Mouse (Mus musculus): ENCODE measurements around the gene Npcd. TPM values are rescaled to one million over a fixed set of nuclear protein-coding genes. Genes with fewer than 3 reads are reported as not detected.
A peak's percentile ranks its signal among the peaks of the same experiment; 100 is the strongest.

Gene Npcd
- polyA plus RNA-seq, 1 experiment from 2014 or later, result not detected

DNA sequence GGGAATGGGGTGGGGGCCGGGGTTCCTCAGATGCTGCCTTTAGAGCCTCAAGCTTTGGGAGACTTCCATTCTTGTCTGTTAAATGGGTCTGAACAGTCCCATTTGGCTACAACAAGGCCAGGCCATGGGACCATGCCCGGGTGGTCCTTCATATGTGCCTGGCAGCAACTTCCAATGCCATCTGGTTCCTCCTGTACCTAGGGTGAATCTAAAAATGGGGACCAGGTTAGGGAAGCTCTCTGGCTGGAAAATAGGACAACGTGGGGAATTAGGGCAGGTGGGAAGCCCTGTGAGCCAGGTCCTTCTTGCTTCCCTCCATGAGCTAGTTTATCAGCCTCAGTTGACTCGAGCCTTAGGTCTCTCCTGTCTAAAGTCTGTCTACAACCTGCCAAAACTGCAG lies 23.0 kb downstream of the Npcd start:
- Histone ChIP-seq H3K9me3 (ENCODE audit: control insufficient read depth, low read length) (no peaks in the 10 kb centered on the region), H3K4me1 (replicated peaks; ENCODE audit: control insufficient read depth, insufficient read depth) (no peaks in the 10 kb centered on the region), H3K27me3 (ENCODE audit: control insufficient read depth, insufficient read depth, low read length) (no peaks in the 10 kb centered on the region), H3K9ac (ENCODE audit: low read length) (no peak overlapping the region), H3K4me3 (ENCODE audit: low read depth, low read length) (no peak overlapping the region), H3K27ac (replicated peaks) (no peak overlapping the region), H3K4me2 (replicated peaks; ENCODE audit: low read depth) (no peak overlapping the region), H3K36me3 (ENCODE audit: control insufficient read depth, insufficient read depth, low read length) (no peaks in the 10 kb centered on the region)
- TF ChIP-seq EP300 (optimal IDR thresholded peaks at IDR 0.05), result no peak
- TF ChIP-seq CTCF (IDR thresholded peaks at IDR 0.05; ENCODE audit: low read depth), result no peak
- DNase-seq (ENCODE audit: low spot score) (no peak), ATAC-seq (ENCODE audit: low FRiP score, low TSS enrichment) (no peak)
- 60% methylated on average over 4 of the region's 4 CpGs for WGBS

DNA sequence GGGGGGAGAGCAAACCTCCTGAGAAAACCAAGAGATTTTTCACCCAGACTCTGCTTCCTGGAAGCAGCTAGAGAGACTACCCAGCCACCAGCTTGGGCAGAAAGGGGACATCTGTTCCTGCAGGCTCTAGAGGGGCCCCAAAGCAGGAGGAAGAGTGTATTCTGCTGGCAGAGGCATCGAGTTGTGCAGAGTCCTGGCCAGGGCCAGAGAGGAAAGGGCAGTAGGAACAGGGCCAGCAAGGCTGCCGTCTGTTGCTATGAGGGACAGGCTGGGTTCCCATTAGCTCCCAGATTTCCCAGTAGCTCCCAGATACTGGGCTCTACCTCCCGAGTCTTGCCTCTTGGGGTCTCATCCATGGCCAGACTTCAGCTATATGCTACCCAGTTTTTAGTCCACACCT lies 24.0 kb downstream of the Npcd start:
- H3K4me1 ChIP-seq (replicated peaks; ENCODE audit: control insufficient read depth, insufficient read depth), result no peaks in the 10 kb centered on the region
- no peak overlapping the region for H3K4me2 ChIP-seq (replicated peaks; ENCODE audit: low read depth)
- DNase-seq (ENCODE audit: low spot score) (no peak), ATAC-seq (ENCODE audit: low FRiP score, low TSS enrichment) (no peak)
- WGBS, result 43% methylated on average over 3 of the region's 3 CpGs
- no peaks in the 10 kb centered on the region for H3K36me3 ChIP-seq (ENCODE audit: control insufficient read depth, insufficient read depth, low read length)
- no peak for TF ChIP-seq CTCF (IDR thresholded peaks at IDR 0.05; ENCODE audit: low read depth)
- TF ChIP-seq EP300 (optimal IDR thresholded peaks at IDR 0.05), result no peak
- no peak overlapping the region for H3K27ac ChIP-seq (replicated peaks)
- no peaks in the 10 kb centered on the region for H3K9me3 ChIP-seq (ENCODE audit: control insufficient read depth, low read length)
- peaks cover 5% of the 10 kb centered on the region; the same call in 1 of the 2 replicates for H3K27me3 ChIP-seq (ENCODE audit: control insufficient read depth, insufficient read depth, low read length)
- H3K9ac ChIP-seq (ENCODE audit: low read length), result no peak overlapping the region
- H3K4me3 ChIP-seq (ENCODE audit: low read depth, low read length), result no peak overlapping the region

DNA sequence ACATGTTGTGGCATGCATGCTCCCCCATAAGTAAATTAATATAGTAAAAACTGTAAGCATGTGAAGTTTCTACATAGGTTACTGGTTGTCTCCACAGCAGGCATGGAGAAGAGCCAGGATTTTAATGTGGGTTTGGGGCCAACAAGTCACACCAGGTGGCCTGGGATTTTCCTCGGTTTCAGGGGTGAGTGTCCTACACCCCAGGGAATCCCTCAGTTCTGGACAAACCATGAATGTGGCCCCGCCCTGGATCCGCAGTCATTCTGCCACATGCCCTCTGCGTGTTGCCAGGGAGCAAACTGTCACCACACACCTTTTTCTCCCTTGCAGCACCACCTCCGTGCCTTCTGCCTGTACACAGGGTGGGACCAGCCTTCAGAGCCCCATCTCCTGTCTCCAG lies 25.4 kb downstream of the Npcd start:
- H3K4me2 ChIP-seq (replicated peaks; ENCODE audit: low read depth), result no peak overlapping the region
- H3K27ac ChIP-seq (replicated peaks), result no peak overlapping the region
- H3K4me3 ChIP-seq (ENCODE audit: low read depth, low read length), result no peak overlapping the region
- DNase-seq (ENCODE audit: low spot score) (no peak), ATAC-seq (ENCODE audit: low FRiP score, low TSS enrichment) (no peak)
- no peak overlapping the region for H3K9ac ChIP-seq (ENCODE audit: low read length)
- no peaks in the 10 kb centered on the region for H3K4me1 ChIP-seq (replicated peaks; ENCODE audit: control insufficient read depth, insufficient read depth)
- H3K27me3 ChIP-seq (ENCODE audit: control insufficient read depth, insufficient read depth, low read length), result peaks cover 5% of the 10 kb centered on the region; the same call in 1 of the 2 replicates
- no peaks in the 10 kb centered on the region for H3K9me3 ChIP-seq (ENCODE audit: control insufficient read depth, low read length)
- H3K36me3 ChIP-seq (ENCODE audit: control insufficient read depth, insufficient read depth, low read length), result no peaks in the 10 kb centered on the region
- TF ChIP-seq EP300 (optimal IDR thresholded peaks at IDR 0.05) (no peak), CTCF (IDR thresholded peaks at IDR 0.05; ENCODE audit: low read depth) (no peak)
- 54% methylated on average over 5 of the region's 5 CpGs for WGBS

DNA sequence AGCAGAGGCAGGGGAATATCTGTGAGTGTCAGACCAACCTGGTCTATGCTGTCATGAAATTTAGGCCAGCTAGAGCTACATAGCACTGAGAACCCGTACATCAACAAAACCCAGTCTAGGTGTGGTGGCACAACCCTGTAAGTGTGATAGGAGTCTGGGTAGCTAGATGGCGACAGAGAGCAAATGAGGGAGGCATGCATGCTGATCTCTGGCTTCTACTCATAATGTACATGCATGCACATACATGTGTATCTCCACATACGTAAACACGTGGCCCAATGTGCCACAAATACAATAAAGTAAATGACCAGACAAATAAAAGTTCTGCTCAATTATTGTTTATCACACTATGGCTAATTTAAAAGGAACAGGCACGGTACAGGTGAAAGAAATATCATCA lies 25.9 kb downstream of the Npcd start:
- Histone ChIP-seq H3K27ac (replicated peaks) (no peak overlapping the region), H3K36me3 (ENCODE audit: control insufficient read depth, insufficient read depth, low read length) (no peaks in the 10 kb centered on the region), H3K4me2 (replicated peaks; ENCODE audit: low read depth) (no peak overlapping the region), H3K4me1 (replicated peaks; ENCODE audit: control insufficient read depth, insufficient read depth) (no peaks in the 10 kb centered on the region), H3K4me3 (ENCODE audit: low read depth, low read length) (no peak overlapping the region), H3K9ac (ENCODE audit: low read length) (no peak overlapping the region), H3K9me3 (ENCODE audit: control insufficient read depth, low read length) (no peaks in the 10 kb centered on the region), H3K27me3 (ENCODE audit: control insufficient read depth, insufficient read depth, low read length) (peaks cover 5% of the 10 kb centered on the region; the same call in 1 of the 2 replicates)
- 30% methylated on average over 5 of the region's 5 CpGs for WGBS
- ATAC-seq (ENCODE audit: low FRiP score, low TSS enrichment) (no peak; the same call in 1 of the 2 replicates), DNase-seq (ENCODE audit: low spot score) (peak; percentile 73)
- TF ChIP-seq EP300 (optimal IDR thresholded peaks at IDR 0.05) (no peak), CTCF (IDR thresholded peaks at IDR 0.05; ENCODE audit: low read depth) (peak; percentile 87)

DNA sequence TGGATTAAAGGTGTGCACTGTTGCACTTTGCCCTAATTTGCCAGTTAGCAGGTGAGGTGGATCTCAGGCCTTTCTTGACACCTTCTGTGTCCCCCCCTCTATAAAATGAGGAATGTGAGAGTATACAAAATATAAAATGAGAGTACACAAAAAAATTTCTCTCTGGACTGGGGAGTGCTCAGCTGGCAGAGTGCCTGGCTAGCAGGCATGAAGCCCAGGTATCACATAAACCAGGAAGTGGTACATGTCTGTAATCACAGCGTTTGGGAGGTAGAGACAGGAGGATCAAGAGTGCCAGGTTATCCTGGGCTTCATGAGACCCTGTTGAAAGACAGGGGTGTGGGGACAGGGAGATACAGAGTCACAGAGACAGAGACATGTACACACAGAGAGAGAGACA lies 27.0 kb downstream of the Npcd start:
- H3K4me2 ChIP-seq (replicated peaks; ENCODE audit: low read depth), result no peak overlapping the region
- no peak for TF ChIP-seq EP300 (optimal IDR thresholded peaks at IDR 0.05)
- no peak for TF ChIP-seq CTCF (IDR thresholded peaks at IDR 0.05; ENCODE audit: low read depth)
- H3K27ac ChIP-seq (replicated peaks), result no peak overlapping the region
- ATAC-seq (ENCODE audit: low FRiP score, low TSS enrichment) (no peak), DNase-seq (ENCODE audit: low spot score) (no peak)
- no peaks in the 10 kb centered on the region for H3K9me3 ChIP-seq (ENCODE audit: control insufficient read depth, low read length)
- H3K4me3 ChIP-seq (ENCODE audit: low read depth, low read length), result no peak overlapping the region
- H3K27me3 ChIP-seq (ENCODE audit: control insufficient read depth, insufficient read depth, low read length), result peaks cover 5% of the 10 kb centered on the region; the same call in 1 of the 2 replicates
- H3K9ac ChIP-seq (ENCODE audit: low read length), result no peak overlapping the region
- WGBS, result 43% methylated on average over 1 of the region's 1 CpGs
- H3K36me3 ChIP-seq (ENCODE audit: control insufficient read depth, insufficient read depth, low read length), result no peaks in the 10 kb centered on the region
- H3K4me1 ChIP-seq (replicated peaks; ENCODE audit: control insufficient read depth, insufficient read depth), result no peaks in the 10 kb centered on the region

DNA sequence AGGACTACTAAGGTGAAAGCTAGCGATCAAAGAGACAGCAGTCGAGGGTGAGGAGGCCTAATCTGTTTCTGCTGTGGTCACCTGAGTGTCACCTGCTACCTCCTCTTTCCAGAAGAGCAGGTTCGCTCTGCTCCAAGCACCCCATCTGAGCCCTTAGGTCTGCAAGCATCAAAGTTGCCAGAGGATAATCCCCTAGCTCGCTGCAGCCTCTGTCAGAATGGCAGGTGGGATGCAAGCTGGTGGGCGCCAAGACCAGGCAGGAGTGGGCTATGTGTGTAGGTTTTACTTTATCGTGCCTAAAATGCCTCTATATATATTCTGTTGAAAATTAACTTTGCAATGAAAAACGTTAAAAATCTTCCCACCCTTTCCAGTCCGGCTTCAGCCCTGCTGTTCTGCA lies 28.8 kb downstream of the Npcd start:
- Histone ChIP-seq H3K27ac (replicated peaks) (no peak overlapping the region), H3K9me3 (ENCODE audit: control insufficient read depth, low read length) (no peaks in the 10 kb centered on the region), H3K4me2 (replicated peaks; ENCODE audit: low read depth) (peak overlapping the region; percentile 91), H3K9ac (ENCODE audit: low read length) (no peak overlapping the region), H3K4me3 (ENCODE audit: low read depth, low read length) (no peak overlapping the region), H3K4me1 (replicated peaks; ENCODE audit: control insufficient read depth, insufficient read depth) (no peaks in the 10 kb centered on the region), H3K27me3 (ENCODE audit: control insufficient read depth, insufficient read depth, low read length) (peaks cover 5% of the 10 kb centered on the region; the same call in 1 of the 2 replicates), H3K36me3 (ENCODE audit: control insufficient read depth, insufficient read depth, low read length) (no peaks in the 10 kb centered on the region)
- ATAC-seq (ENCODE audit: low FRiP score, low TSS enrichment) (no peak), DNase-seq (ENCODE audit: low spot score) (no peak)
- TF ChIP-seq EP300 (optimal IDR thresholded peaks at IDR 0.05) (no peak), CTCF (IDR thresholded peaks at IDR 0.05; ENCODE audit: low read depth) (no peak)
- 24% methylated on average over 8 of the region's 8 CpGs for WGBS

All from stomach, postnatal 0 days (tissue).